ENCODE assay signal across 16 mouse cellular contexts in genomic region chr1:131820887-131821328, GRCm38 (mm10). TPM values are rescaled to one million over a fixed set of nuclear protein-coding genes. Genes with fewer than 3 reads are reported as not detected.
DNase-seq lines count a peak whose midpoint lies in the region; ATAC-seq and TF ChIP-seq lines count a peak whose summit lies in the region.
"Had no signal": no experiment of that assay in that cellular context is flagged by ENCODE, and none has a peak within 500 bp of the region (broad histone marks: within the 10 kb centered on the region; RNA-seq: fewer than 3 reads in every experiment).

No protein-coding gene starts in this region.

- 78% methylated on average over 10 of the region's 10 CpGs for WGBS in hindbrain, embryonic 14.5 days
- 56% methylated on average over 10 of the region's 10 CpGs for WGBS in hindbrain, postnatal 0 days
- 77% methylated on average over 10 of the region's 10 CpGs for WGBS in intestine, embryonic 16.5 days

- TF ChIP-seq CTCF in hindbrain, postnatal 0 days (IDR thresholded peaks at IDR 0.05; ENCODE audit: low read depth) = no peak
- TF ChIP-seq CTCF in testis, adult 2 months (IDR thresholded peaks at IDR 0.05; ENCODE audit: control insufficient read depth, insufficient read depth, insufficient replicate concordance, low read depth, low read length) = no peak
- no peak for TF ChIP-seq CTCF in brain, embryonic 14.5 days (IDR thresholded peaks at IDR 0.05; ENCODE audit: borderline replicate concordance, extremely low read depth, insufficient read depth, insufficient read length)

- H3K36me3 ChIP-seq in hindbrain, embryonic 14.5 days (replicated peaks; ENCODE audit: control insufficient read depth, insufficient read depth) = no peaks in the 10 kb centered on the region
- H3K36me3 ChIP-seq in hindbrain, postnatal 0 days (ENCODE audit: insufficient read depth, low read length) = no peaks in the 10 kb centered on the region
- H3K36me3 ChIP-seq in testis, adult 2 months (ENCODE audit: control insufficient read depth, insufficient read depth, low read length) = no peaks in the 10 kb centered on the region
- no peaks in the 10 kb centered on the region for H3K36me3 ChIP-seq in intestine, embryonic 16.5 days (ENCODE audit: control insufficient read depth, insufficient read depth, low read length)
- H3K36me3 ChIP-seq: heart, embryonic 10.5 days had no signal

- DNase-seq in hindbrain, embryonic 14.5 days (ENCODE audit: low spot score) = peak; percentile 28
- no peak for DNase-seq in hindbrain, postnatal 0 days (ENCODE audit: low spot score)
- no peak for DNase-seq in testis, postnatal 14 days (ENCODE audit: low spot score)
- peak; percentile 72 for DNase-seq in brain, embryonic 14.5 days (ENCODE audit: low read depth)
- peak; percentile 77 for DNase-seq in telencephalon, adult 2 months (ENCODE audit: low read depth, low spot score)
- DNase-seq: adrenal gland, adult 2 months; cerebellum, adult 8-10 months; gastrocnemius, postnatal 25 days; heart, postnatal 36 days; kidney, adult 18-20 months; kidney, postnatal 36 days; lung, postnatal 14 days had no signal

- no peaks in the 10 kb centered on the region for H3K4me1 ChIP-seq in hindbrain, embryonic 14.5 days (replicated peaks; ENCODE audit: control insufficient read depth, insufficient read depth, low read length)
- no peaks in the 10 kb centered on the region for H3K4me1 ChIP-seq in hindbrain, postnatal 0 days (ENCODE audit: insufficient read depth, low read length)
- no peaks in the 10 kb centered on the region for H3K4me1 ChIP-seq in testis, adult 2 months (ENCODE audit: control insufficient read depth, insufficient read depth, low read length)
- no peaks in the 10 kb centered on the region for H3K4me1 ChIP-seq in intestine, embryonic 16.5 days (ENCODE audit: control insufficient read depth, insufficient read depth, low read length)
- H3K4me1 ChIP-seq: heart, embryonic 10.5 days had no signal

- H3K4me2 ChIP-seq in hindbrain, embryonic 14.5 days (replicated peaks) = no peak overlapping the region
- no peak overlapping the region for H3K4me2 ChIP-seq in hindbrain, postnatal 0 days (ENCODE audit: low read depth, low read length)
- no peak overlapping the region for H3K4me2 ChIP-seq in intestine, embryonic 16.5 days (ENCODE audit: low read depth, low read length)

- no peak for TF ChIP-seq POLR2A in testis, adult 2 months (IDR thresholded peaks at IDR 0.05; ENCODE audit: control insufficient read depth, low read depth, low read length)
- TF ChIP-seq POLR2A in brain, embryonic 14.5 days (IDR thresholded peaks at IDR 0.05; ENCODE audit: borderline replicate concordance, extremely low read depth, insufficient read depth, insufficient read length, poor library complexity, severe bottlenecking) = no peak

- H3K9me3 ChIP-seq in hindbrain, embryonic 14.5 days (ENCODE audit: control insufficient read depth, low read length) = peaks cover 6% of the 10 kb centered on the region; the same call in 1 of the 2 replicates
- no peaks in the 10 kb centered on the region for H3K9me3 ChIP-seq in hindbrain, postnatal 0 days (ENCODE audit: low read length)
- H3K9me3 ChIP-seq in intestine, embryonic 16.5 days (ENCODE audit: control insufficient read depth, low read length) = no peaks in the 10 kb centered on the region
- H3K9me3 ChIP-seq: heart, embryonic 10.5 days had no signal

- H3K9ac ChIP-seq in hindbrain, embryonic 14.5 days = no peak overlapping the region
- H3K9ac ChIP-seq in hindbrain, postnatal 0 days (replicated peaks; ENCODE audit: low read length) = no peak overlapping the region
- H3K9ac ChIP-seq in intestine, embryonic 16.5 days (ENCODE audit: low read depth, low read length) = no peak overlapping the region
- H3K9ac ChIP-seq: liver, embryonic 14.5 days had no signal

- no peaks in the 10 kb centered on the region for H3K27me3 ChIP-seq in hindbrain, embryonic 14.5 days (ENCODE audit: control insufficient read depth, insufficient read depth, low read length)
- H3K27me3 ChIP-seq in hindbrain, postnatal 0 days (ENCODE audit: insufficient read depth, low read length) = no peaks in the 10 kb centered on the region
- no peaks in the 10 kb centered on the region for H3K27me3 ChIP-seq in testis, adult 2 months (ENCODE audit: control insufficient read depth, insufficient read depth, low read length)
- no peaks in the 10 kb centered on the region for H3K27me3 ChIP-seq in intestine, embryonic 16.5 days (replicated peaks; ENCODE audit: control insufficient read depth, insufficient read depth, low read length)

- no peak overlapping the region for H3K4me3 ChIP-seq in hindbrain, embryonic 14.5 days (replicated peaks; ENCODE audit: low read length)
- H3K4me3 ChIP-seq in hindbrain, postnatal 0 days (ENCODE audit: low read length) = no peak overlapping the region
- H3K4me3 ChIP-seq in testis, adult 2 months (ENCODE audit: control insufficient read depth, low read depth, low read length) = no peak overlapping the region
- H3K4me3 ChIP-seq in intestine, embryonic 16.5 days (ENCODE audit: low read length) = no peak overlapping the region
- H3K4me3 ChIP-seq: heart, embryonic 10.5 days had no signal

- H3K27ac ChIP-seq in hindbrain, embryonic 14.5 days = no peak overlapping the region
- H3K27ac ChIP-seq in hindbrain, postnatal 0 days = no peak overlapping the region
- H3K27ac ChIP-seq in testis, adult 2 months (ENCODE audit: control insufficient read depth, insufficient read depth, low read depth, low read length) = peak overlapping the region; percentile 69; the same call in 1 of the 2 replicates
- H3K27ac ChIP-seq in intestine, embryonic 16.5 days (ENCODE audit: low read length) = no peak overlapping the region
- H3K27ac ChIP-seq: heart, embryonic 10.5 days; liver, embryonic 14.5 days had no signal

- no peak for ATAC-seq in hindbrain, embryonic 14.5 days (ENCODE audit: low FRiP score)
- ATAC-seq in hindbrain, postnatal 0 days = no peak
- ATAC-seq in intestine, embryonic 16.5 days = no peak

RNA-seq across cellular contexts. Expression of gene Slc41a1, which starts 6.4 kb away (rescaled TPM):
- 14.3 and 17.3 TPM in 2 replicates for polyA plus RNA-seq in hindbrain, embryonic 14.5 days (2014; fragmentation: Nextera tagmentation; extraction: Ambion mirVana)
- total RNA-seq in hindbrain, postnatal 0 days (2014; rRNA removed) = 41.4 and 48.0 TPM in 2 replicates
- polyA plus RNA-seq in hindbrain, postnatal 0 days (2015; fragmentation: Nextera tagmentation; extraction: Ambion mirVana) = 20.9 and 23.6 TPM in 2 replicates
- 17.3 and 18.8 TPM in 2 replicates for polyA plus RNA-seq in testis, adult 2 months (2012; rRNA removed)
- polyA plus RNA-seq in brain, embryonic 14.5 days (2012; rRNA removed) = 21.9 and 25.4 TPM in 2 replicates
- 9.4 and 9.6 TPM in 2 replicates for polyA plus RNA-seq in intestine, embryonic 16.5 days (2015; fragmentation: Nextera tagmentation; extraction: Ambion mirVana)

RNA-seq across cellular contexts. Expression of gene Pm20d1, which starts 23.7 kb away (rescaled TPM):
- polyA plus RNA-seq in hindbrain, embryonic 14.5 days (2014; fragmentation: Nextera tagmentation; extraction: Ambion mirVana) = 0.50 and 0.71 TPM in 2 replicates
- 0.04 and 0.63 TPM in 2 replicates for total RNA-seq in hindbrain, postnatal 0 days (2014; rRNA removed)
- polyA plus RNA-seq in hindbrain, postnatal 0 days (2015; fragmentation: Nextera tagmentation; extraction: Ambion mirVana) = 0.54 and 0.60 TPM in 2 replicates
- polyA plus RNA-seq in testis, adult 2 months (2012; rRNA removed) = 0.28 and 0.31 TPM in 2 replicates
- 0.19 and 0.43 TPM in 2 replicates for polyA plus RNA-seq in brain, embryonic 14.5 days (2012; rRNA removed)
- polyA plus RNA-seq in intestine, embryonic 16.5 days (2015; fragmentation: Nextera tagmentation; extraction: Ambion mirVana) = 8.0 and 10.2 TPM in 2 replicates

RNA-seq across cellular contexts. Expression of gene Rab29, which starts 46.1 kb away (rescaled TPM):
- 6.9 and 7.0 TPM in 2 replicates for polyA plus RNA-seq in hindbrain, embryonic 14.5 days (2014; fragmentation: Nextera tagmentation; extraction: Ambion mirVana)
- total RNA-seq in hindbrain, postnatal 0 days (2014; rRNA removed) = 6.4 and 15.1 TPM in 2 replicates
- 8.9 and 10.9 TPM in 2 replicates for polyA plus RNA-seq in hindbrain, postnatal 0 days (2015; fragmentation: Nextera tagmentation; extraction: Ambion mirVana)
- polyA plus RNA-seq in testis, adult 2 months (2012; rRNA removed) = 2.6 and 3.0 TPM in 2 replicates
- 7.3 and 7.8 TPM in 2 replicates for polyA plus RNA-seq in brain, embryonic 14.5 days (2012; rRNA removed)
- polyA plus RNA-seq in intestine, embryonic 16.5 days (2015; fragmentation: Nextera tagmentation; extraction: Ambion mirVana) = 22.4 and 22.7 TPM in 2 replicates

Comparison
In these comparisons a context has a peak if more than half of its experiments do, and no peak if none do; other contexts are left out.
1. DNase-seq: peak in hindbrain, embryonic 14.5 days (single experiment), brain, embryonic 14.5 days (single experiment) and telencephalon, adult 2 months (single experiment); none in hindbrain, postnatal 0 days (single experiment) and testis, postnatal 14 days (single experiment).